Mouse (Mus musculus) midbrain, embryonic 14.5 days (tissue): ENCODE results near the gene Slc25a45. TPM values are rescaled to one million over a fixed set of nuclear protein-coding genes. Genes with fewer than 3 reads are reported as not detected.
"Not testable (repeated sequence)": the region's sequence is repeated elsewhere in the genome, so short reads cannot be mapped to it uniquely, and the experiment has no call there.

Source experiments
- ATAC-seq: fragments of 200-750 bp; cut with Nextera tagmentation; 2 replicates; pipeline ENCODE4 v1.8.0; 2017; ENCODE audit warnings: moderate number of reproducible peaks, moderate library complexity; ENCODE audit not compliant: low FRiP score, low TSS enrichment
- DNase-seq: peaks from one replicate; pipeline ENCODE4 v3.0.0-alpha.2; 2015
- H3K27ac ChIP-seq: fragments of 300-500 bp; sonication (generic); replicated peaks from 2 replicates; pipeline ENCODE4 v1.5.1; 2014; ENCODE audit warnings: mild to moderate bottlenecking, low read depth, low read length, moderate library complexity
- H3K27me3 ChIP-seq: fragments of 300-500 bp; sonication (generic); 2 replicates; pipeline ENCODE4 v1.6.1; 2014; ENCODE audit warnings: low read length, control low read depth, mixed read lengths; ENCODE audit not compliant: control insufficient read depth, insufficient read depth
- H3K36me3 ChIP-seq: fragments of 300-500 bp; sonication (generic); 2 replicates; pipeline ENCODE4 v1.6.1; 2014; ENCODE audit warnings: low read length, control low read depth; ENCODE audit not compliant: control insufficient read depth, insufficient read depth
- H3K4me1 ChIP-seq: fragments of 300-500 bp; sonication (generic); 2 replicates; pipeline ENCODE4 v1.6.1; 2014; ENCODE audit warnings: mild to moderate bottlenecking, antibody characterized with exemption, low read length, control low read depth; ENCODE audit not compliant: control insufficient read depth, insufficient read depth
- H3K4me2 ChIP-seq: fragments of 300-500 bp; sonication (generic); 2 replicates; pipeline ENCODE4 v1.6.1; 2014; ENCODE audit warnings: mild to moderate bottlenecking, low read length, moderate library complexity
- H3K4me3 ChIP-seq: fragments of 300-500 bp; sonication (generic); replicated peaks from 2 replicates; pipeline ENCODE4 v1.5.1; 2014; ENCODE audit warnings: low read depth, low read length
- H3K9ac ChIP-seq: fragments of 300-500 bp; sonication (generic); replicated peaks from 2 replicates; pipeline ENCODE4 v1.6.1; 2014; ENCODE audit warnings: mild to moderate bottlenecking, low read length, moderate library complexity
- H3K9me3 ChIP-seq: fragments of 300-500 bp; sonication (generic); 2 replicates; pipeline ENCODE4 v1.6.1; 2016; ENCODE audit warnings: low read length, control low read depth, mixed read lengths; ENCODE audit not compliant: control insufficient read depth
- WGBS: fragments of 180-500 bp; shearing (Covaris S2); extraction: QIAGEN DNeasy Blood & Tissue Kit; methylation state at CpG from one replicate; pipeline ENCODE4 v1.1.7; 2014; 5-methylcytosine and 5-hydroxymethylcytosine counted together
- polyA plus RNA-seq: library from polyadenylated mRNA; unstranded; fragments of >200 nt; fragmentation: Nextera tagmentation; extraction: Ambion mirVana; gene quantifications from 2 replicates; pipeline ENCODE4 v1.2.1, GENCODE M21; 2014

Slc25a45 gene
- polyA plus RNA-seq, 1 experiment from 2014 or later = 1.2 TPM

DNA sequence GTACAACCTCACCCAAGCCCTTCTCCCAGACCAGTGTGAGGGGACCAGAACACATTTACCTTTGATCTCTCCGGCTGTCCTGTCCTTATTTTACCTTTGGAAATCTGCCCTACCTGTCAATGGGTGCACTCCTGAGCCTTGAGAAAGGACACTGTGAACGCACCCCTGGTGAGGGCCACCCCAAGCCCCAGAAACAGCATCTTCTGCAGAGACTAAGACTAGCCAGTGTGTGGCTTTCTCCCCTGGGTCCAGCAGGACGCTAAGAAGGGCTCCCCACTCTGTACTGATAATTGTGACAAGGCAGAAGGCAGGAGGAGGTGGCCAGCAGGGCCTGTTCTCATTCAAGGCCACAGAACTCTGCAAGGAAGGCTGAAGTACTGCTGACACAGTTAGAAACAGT is 1.3 kb downstream of the Slc25a45 start:
- H3K4me1 ChIP-seq = peaks cover 8% of the 10 kb centered on the region
- ATAC-seq (no peak), DNase-seq (no peak)
- H3K9ac ChIP-seq = no peak overlapping the region
- no peaks in the 10 kb centered on the region for H3K9me3 ChIP-seq
- no peak overlapping the region for H3K4me3 ChIP-seq
- no peak overlapping the region for H3K4me2 ChIP-seq
- no peaks in the 10 kb centered on the region for H3K27me3 ChIP-seq
- H3K27ac ChIP-seq = no peak overlapping the region
- H3K36me3 ChIP-seq = no peaks in the 10 kb centered on the region
- 79% methylated on average over 3 of the region's 3 CpGs for WGBS

DNA sequence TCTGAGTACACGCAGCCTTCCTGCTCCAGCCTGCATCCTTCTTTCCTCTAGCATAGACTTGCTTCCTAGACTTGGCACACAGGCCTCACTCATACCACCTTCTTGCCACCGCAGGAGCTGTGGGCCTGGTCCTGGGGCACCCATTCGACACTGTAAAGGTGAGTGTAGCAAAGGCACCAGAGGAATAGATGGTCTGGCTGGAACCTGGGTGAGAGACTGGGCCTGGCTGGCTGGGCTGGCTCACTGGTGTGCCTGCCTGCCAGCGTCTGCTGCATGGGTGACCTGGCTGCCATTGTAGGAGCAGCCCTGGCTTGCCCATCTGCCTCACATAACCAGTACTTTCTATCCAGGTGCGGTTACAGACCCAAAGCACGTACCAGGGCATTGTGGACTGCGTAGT is 2.1 kb downstream of the Slc25a45 start:
- 94% methylated on average over 7 of the region's 7 CpGs for whole genome bisulfite sequencing
- no peaks in the 10 kb centered on the region for H3K27me3 ChIP-seq
- DNase-seq (no peak), ATAC-seq (no peak)
- no peaks in the 10 kb centered on the region for H3K9me3 ChIP-seq
- no peaks in the 10 kb centered on the region for H3K4me1 ChIP-seq
- no peak overlapping the region for H3K4me2 ChIP-seq
- H3K9ac ChIP-seq = no peak overlapping the region
- H3K36me3 ChIP-seq = no peaks in the 10 kb centered on the region
- no peak overlapping the region for H3K27ac ChIP-seq
- no peak overlapping the region for H3K4me3 ChIP-seq

DNA sequence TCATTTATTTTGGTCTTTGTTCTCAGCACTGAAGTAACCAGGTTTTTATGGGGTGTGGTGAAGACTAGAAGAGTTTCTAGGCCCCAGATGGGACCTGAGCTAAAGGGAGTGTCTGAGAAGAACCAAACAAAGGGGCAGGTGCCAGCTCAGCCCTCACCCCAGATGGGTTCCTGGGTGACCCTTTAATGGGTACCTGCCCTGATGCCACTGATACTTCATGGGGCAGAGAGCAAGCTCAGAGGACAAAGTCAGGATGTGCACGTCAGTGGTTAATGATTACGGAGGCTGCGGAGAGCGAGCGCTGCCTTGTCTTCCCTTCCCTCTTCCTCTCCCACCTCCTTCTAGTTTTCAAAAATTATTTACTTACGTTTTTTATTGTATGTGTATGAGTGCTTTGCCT is 3.5 kb downstream of the Slc25a45 start:
- DNase-seq (no peak), ATAC-seq (no peak)
- Histone ChIP-seq H3K4me2 (no peak overlapping the region), H3K9me3 (no peaks in the 10 kb centered on the region), H3K9ac (no peak overlapping the region), H3K27ac (no peak overlapping the region), H3K4me1 (no peaks in the 10 kb centered on the region), H3K36me3 (no peaks in the 10 kb centered on the region), H3K27me3 (no peaks in the 10 kb centered on the region), H3K4me3 (no peak overlapping the region)
- 95% methylated on average over 6 of the region's 6 CpGs for WGBS

DNA sequence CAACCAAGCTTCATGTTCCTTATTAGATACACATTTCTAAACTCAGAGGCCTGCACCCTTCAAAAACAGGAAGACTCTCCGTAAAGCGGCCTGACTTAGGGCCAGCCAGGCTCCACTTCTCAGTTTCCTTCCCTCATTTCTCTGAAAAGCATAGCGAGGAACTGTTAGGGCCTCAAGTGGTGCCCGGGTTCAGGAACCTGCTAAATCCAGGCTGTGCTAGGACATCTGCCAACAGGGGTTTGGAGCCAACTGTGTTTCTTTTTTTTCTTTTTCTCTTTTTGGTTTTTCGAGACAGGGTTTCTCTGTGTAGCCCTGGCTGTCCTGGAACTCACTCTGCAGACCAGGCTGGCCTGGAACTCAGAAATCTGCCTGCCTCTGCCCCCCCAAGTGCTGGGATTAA is 4.5 kb downstream of the Slc25a45 start:
- H3K4me3 ChIP-seq, H3K36me3 ChIP-seq, H3K9ac ChIP-seq, H3K9me3 ChIP-seq, ATAC-seq, DNase-seq, H3K27me3 ChIP-seq, H3K27ac ChIP-seq, H3K4me1 ChIP-seq, H3K4me2 ChIP-seq: not testable (repeated sequence)
- 89% methylated on average over 5 of the region's 5 CpGs for WGBS

DNA sequence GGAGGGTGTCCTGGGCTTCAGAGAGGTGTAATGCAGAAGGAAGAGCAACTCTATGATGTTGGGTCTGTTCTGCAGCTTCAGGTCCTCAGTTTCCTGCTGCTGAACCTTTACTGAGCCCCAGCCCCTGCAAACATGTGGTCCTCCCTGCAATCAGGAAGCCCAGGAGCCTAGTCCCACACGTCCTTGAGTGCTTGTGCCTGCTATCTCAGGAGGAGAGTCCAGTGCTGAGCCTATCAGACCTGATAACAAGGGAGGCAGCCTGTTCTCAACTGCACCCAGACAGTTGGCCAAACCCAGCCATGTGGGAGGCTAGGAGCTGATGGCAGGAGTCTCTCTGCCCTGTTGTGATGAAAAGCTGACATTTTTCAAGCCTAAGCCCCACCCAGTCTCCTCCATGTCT is 6.3 kb downstream of the Slc25a45 start:
- Histone ChIP-seq H3K4me2 (no peak overlapping the region), H3K4me3 (no peak overlapping the region), H3K27me3 (no peaks in the 10 kb centered on the region), H3K36me3 (no peaks in the 10 kb centered on the region), H3K9me3 (no peaks in the 10 kb centered on the region), H3K27ac (no peak overlapping the region), H3K9ac (no peak overlapping the region), H3K4me1 (no peaks in the 10 kb centered on the region)
- ATAC-seq (no peak), DNase-seq (no peak)
- 48% methylated on average over 1 of the region's 1 CpGs for WGBS

DNA sequence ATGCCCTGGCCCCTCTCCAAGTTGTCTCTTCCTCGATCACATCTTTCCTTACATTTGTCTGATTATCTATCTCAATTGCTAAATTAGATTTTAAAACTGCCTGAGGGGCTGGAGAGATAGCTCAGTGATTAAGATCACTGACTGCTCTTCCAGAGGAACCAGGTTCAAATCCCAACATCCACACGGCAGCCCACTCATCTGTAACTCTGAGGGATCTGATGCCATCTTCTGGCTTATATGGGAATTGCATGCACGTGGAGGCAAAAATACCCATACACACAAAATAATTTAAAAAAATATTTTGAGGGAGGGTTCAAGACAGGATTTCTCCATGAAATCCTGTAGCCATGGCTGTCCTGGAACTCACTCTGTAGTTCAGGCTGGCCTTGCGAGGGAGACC is 8.2 kb downstream of the Slc25a45 start:
- no peaks in the 10 kb centered on the region for H3K27me3 ChIP-seq
- H3K4me2 ChIP-seq = no peak overlapping the region
- no peak overlapping the region for H3K9ac ChIP-seq
- no peak for ATAC-seq
- H3K27ac ChIP-seq = no peak overlapping the region
- WGBS = 58% methylated on average over 4 of the region's 4 CpGs
- peak; percentile 27 for DNase-seq
- no peaks in the 10 kb centered on the region for H3K36me3 ChIP-seq
- H3K4me1 ChIP-seq = no peaks in the 10 kb centered on the region
- no peaks in the 10 kb centered on the region for H3K9me3 ChIP-seq
- no peak overlapping the region for H3K4me3 ChIP-seq

DNA sequence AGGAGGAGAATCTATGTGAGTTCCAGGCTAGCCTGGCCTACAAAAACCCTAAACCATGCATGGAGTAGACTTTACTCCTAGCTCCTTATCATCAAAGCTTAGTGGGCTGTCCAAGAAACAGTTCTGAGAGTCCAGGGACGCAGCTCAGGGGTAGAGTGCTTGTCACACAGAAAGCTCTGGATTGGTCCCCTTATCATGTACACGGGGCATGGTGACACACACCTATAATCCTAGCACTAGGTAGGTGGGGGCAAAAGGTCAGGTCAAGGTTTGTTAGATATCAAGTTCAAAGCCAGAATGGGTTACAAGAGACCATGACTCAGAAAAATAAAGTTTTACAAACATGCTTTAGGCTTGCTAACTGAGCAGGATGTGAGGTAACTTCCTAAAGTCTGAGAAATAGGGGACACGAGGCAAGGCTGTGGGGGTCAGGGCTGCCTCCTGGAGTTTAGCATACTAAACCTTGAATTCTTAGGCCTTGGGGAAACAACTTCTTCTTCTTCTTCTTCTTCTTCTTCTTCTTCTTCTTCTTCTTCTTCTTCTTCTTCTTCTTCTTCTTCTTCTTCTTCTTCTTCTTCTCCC is 9.7 kb downstream of the Slc25a45 start:
- H3K9me3 ChIP-seq = no peaks in the 10 kb centered on the region
- peaks cover 10% of the 10 kb centered on the region for H3K4me1 ChIP-seq
- no peak overlapping the region for H3K9ac ChIP-seq
- 85% methylated on average over 3 of the region's 3 CpGs for WGBS
- H3K4me2 ChIP-seq = no peak overlapping the region
- no peak overlapping the region for H3K27ac ChIP-seq
- 0 out of 2 replicates have a peak, but pooled peaks cover 6% of the 10 kb centered on the region for H3K36me3 ChIP-seq
- ATAC-seq = no peak
- no peaks in the 10 kb centered on the region for H3K27me3 ChIP-seq
- no peak overlapping the region for H3K4me3 ChIP-seq
- DNase-seq = no peak

DNA sequence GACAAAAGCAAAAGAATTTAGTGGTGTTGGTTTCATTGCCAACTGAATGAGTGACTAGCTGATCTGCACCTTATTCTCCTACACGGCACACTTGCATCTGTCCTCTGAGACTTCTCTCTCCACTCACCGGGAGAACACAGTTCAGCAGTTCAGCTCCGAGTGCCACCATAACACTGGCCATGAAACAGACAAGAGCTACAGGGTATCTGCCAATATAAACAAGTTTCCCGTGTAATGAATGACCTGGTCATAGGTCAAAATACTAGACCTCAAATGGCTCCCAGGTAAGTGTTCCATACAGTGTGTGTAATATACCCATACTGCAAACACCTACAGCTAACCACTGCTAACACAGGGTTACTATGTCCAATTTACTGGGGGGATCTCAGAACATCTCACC is 11.6 kb downstream of the Slc25a45 start:
- H3K27ac ChIP-seq = no peak overlapping the region
- no peak for ATAC-seq
- DNase-seq = no peak
- no peaks in the 10 kb centered on the region for H3K9me3 ChIP-seq
- H3K4me1 ChIP-seq = peaks cover 19% of the 10 kb centered on the region
- no peak overlapping the region for H3K9ac ChIP-seq
- no peak overlapping the region for H3K4me2 ChIP-seq
- whole genome bisulfite sequencing = 75% methylated on average over 4 of the region's 4 CpGs
- H3K27me3 ChIP-seq = no peaks in the 10 kb centered on the region
- no peak overlapping the region for H3K4me3 ChIP-seq
- 0 out of 2 replicates have a peak, but pooled peaks cover 6% of the 10 kb centered on the region for H3K36me3 ChIP-seq

DNA sequence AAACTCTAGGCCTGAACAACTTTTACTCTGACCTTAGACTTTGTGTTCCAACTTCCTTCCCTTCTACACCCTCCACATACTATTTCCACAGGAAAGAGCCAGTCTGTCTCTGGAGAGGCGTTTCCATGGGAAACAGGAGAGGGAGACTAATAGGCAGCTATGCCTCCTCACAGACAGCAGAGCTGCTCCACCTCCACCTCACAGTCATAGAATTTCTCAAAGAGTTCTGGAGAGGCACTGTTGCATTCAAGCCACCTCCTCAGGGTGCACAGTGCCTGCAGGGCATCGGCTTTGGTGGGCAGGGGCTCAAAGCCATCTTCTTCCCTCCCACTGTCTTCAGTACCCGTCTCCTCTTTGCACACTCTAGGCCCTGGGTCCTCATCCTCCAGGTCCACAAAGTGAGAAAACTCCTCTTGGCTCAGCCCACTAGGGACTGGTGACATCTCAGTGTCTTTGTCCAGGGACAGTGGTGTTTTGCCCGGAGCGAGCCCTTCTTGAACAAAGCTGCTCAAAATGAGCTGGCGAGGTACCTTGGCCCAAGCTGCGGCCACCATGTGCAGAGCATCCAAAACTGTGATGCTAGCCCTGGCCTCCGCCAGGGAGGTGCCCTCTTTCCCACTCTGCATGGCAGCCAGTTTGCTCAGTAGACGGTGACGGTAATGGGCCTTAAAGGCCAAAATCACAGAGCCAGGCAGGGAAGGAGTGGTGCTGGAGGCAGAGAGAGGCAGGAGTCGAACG is 14.1 kb downstream of the Slc25a45 start:
- Histone ChIP-seq H3K4me2 (no peak overlapping the region), H3K4me1 (peaks cover 19% of the 10 kb centered on the region), H3K9ac (no peak overlapping the region), H3K9me3 (no peaks in the 10 kb centered on the region), H3K27me3 (no peaks in the 10 kb centered on the region), H3K36me3 (peaks cover 17% of the 10 kb centered on the region), H3K4me3 (no peak overlapping the region), H3K27ac (no peak overlapping the region)
- ATAC-seq (no peak), DNase-seq (no peak)
- WGBS = 96% methylated on average over 12 of the region's 12 CpGs
